Mouse (Mus musculus) limb, embryonic 11.5 days (tissue): ENCODE measurements around the gene Prmt3. TPM values are rescaled to one million over a fixed set of nuclear protein-coding genes. Genes with fewer than 3 reads are reported as not detected.
A peak's percentile ranks its signal among the peaks of the same experiment; 100 is the strongest.

ENCODE experiments used
- ATAC-seq: fragments of 200-750 bp; cut with Nextera tagmentation; 2 replicates; pipeline ENCODE4 v1.8.0; 2017; ENCODE audit warnings: low read depth; ENCODE audit not compliant: insufficient number of reproducible peaks, low FRiP score, low TSS enrichment
- DNase-seq: peaks from one replicate; pipeline ENCODE4 v3.0.0-alpha.2; 2015; ENCODE audit warnings: low spot score
- H3K27ac ChIP-seq: fragments of 300-500 bp; sonication (generic); replicated peaks from 2 replicates; pipeline ENCODE4 v1.5.1; 2014; ENCODE audit warnings: low read depth, mild to moderate bottlenecking, low read length
- H3K27me3 ChIP-seq: fragments of 300-500 bp; sonication (generic); 2 replicates; pipeline ENCODE4 v1.6.1; 2014; ENCODE audit warnings: mild to moderate bottlenecking, low read length, mixed read lengths; ENCODE audit not compliant: control insufficient read depth, insufficient read depth
- H3K36me3 ChIP-seq: fragments of 300-500 bp; sonication (generic); 2 replicates; pipeline ENCODE4 v1.6.1; 2014; ENCODE audit warnings: mild to moderate bottlenecking, low read length, moderate library complexity, mixed read lengths; ENCODE audit not compliant: control insufficient read depth, insufficient read depth
- H3K4me1 ChIP-seq: fragments of 300-500 bp; sonication (generic); 2 replicates; pipeline ENCODE4 v1.6.1; 2014; ENCODE audit warnings: low read length, mixed read lengths; ENCODE audit not compliant: control insufficient read depth, insufficient read depth
- H3K4me2 ChIP-seq: fragments of 300-500 bp; sonication (generic); 2 replicates; pipeline ENCODE4 v1.6.1; 2014; ENCODE audit warnings: low read depth, mild to moderate bottlenecking, moderate library complexity; ENCODE audit not compliant: severe bottlenecking
- H3K4me3 ChIP-seq: fragments of 300-500 bp; sonication (generic); 2 replicates; pipeline ENCODE4 v1.5.1; 2014; ENCODE audit warnings: low read depth, low read length
- H3K9ac ChIP-seq: fragments of 300-500 bp; sonication (generic); 2 replicates; pipeline ENCODE4 v1.6.1; 2014; ENCODE audit warnings: mild to moderate bottlenecking, low read length
- H3K9me3 ChIP-seq: fragments of 300-500 bp; sonication (generic); 2 replicates; pipeline ENCODE4 v1.6.1; 2016; ENCODE audit warnings: low read length; ENCODE audit not compliant: control insufficient read depth
- WGBS: fragments of 180-500 bp; shearing (Covaris S2); extraction: QIAGEN DNeasy Blood & Tissue Kit; methylation state at CpG from one replicate; pipeline ENCODE4 v1.1.7; 2014; 5-methylcytosine and 5-hydroxymethylcytosine counted together
- polyA plus RNA-seq: library from polyadenylated mRNA; unstranded; fragments of >200 nt; fragmentation: Nextera tagmentation; extraction: Ambion mirVana; gene quantifications from 2 replicates; pipeline ENCODE4 v1.2.1, GENCODE M21; 2014

Prmt3 gene
- polyA plus RNA-seq, 1 experiment from 2014 or later: 54.4 TPM

DNA sequence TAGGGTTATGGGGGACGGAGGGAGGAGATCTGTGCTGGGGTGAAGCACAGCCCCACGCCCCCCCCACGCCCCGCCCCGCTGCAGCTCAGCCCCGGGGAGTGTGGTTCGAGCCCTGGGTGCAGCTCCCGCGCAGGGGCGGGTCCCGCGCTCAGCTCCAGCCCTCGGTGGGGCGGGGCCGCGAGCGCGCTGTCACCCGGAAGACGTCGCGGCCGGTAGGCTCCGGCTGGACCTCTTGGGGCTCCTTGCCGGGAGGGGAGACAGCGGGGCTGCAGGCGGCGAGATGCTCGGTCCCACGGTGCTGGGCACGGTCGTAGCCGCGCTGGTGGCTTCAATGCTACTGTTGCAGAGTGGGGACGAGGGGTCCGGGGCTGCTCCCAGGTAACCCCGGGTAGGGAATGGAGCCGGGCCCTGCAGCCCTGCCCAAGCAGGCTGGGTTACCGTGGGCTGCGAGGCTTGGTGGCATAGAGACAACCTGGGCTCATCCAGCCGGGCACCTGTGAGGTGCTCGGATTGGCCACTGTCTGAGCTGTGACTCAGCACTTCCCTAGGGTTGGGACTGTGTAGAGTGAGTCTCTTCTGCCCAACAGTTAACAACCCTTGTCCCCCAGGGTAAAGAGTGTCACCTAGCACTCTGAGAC, 19.1 kb upstream of the Prmt3 start, which contains the start of gene Htatip2:
TSS of gene Htatip2 (plus strand) at position 182 of the 638 bp plus-strand sequence.
- Histone ChIP-seq H3K4me3 (peak within 1 kb of the TSS; percentile 44), H3K9ac (peak within 1 kb of the TSS; percentile 58), H3K27ac (no peak within 1 kb of the TSS), H3K36me3 (no peaks in the 10 kb centered on the region), H3K27me3 (peaks cover 8% of the 10 kb centered on the region; the same call in 1 of the 2 replicates), H3K4me1 (0 out of 2 replicates have a peak, but pooled peaks cover 3% of the 10 kb centered on the region), H3K9me3 (peaks cover 2% of the 10 kb centered on the region; the same call in 1 of the 2 replicates), H3K4me2 (peak within 1 kb of the TSS; percentile 82)
- 3% methylated on average over 42 of the region's 42 CpGs for WGBS
- ATAC-seq (peak; percentile 65), DNase-seq (peak; percentile 50)

- no peaks in the 10 kb centered on the region for H3K36me3 ChIP-seq
- H3K4me3 ChIP-seq: no peak overlapping the region
- DNase-seq: no peak
- WGBS: 80% methylated on average over 13 of the region's 13 CpGs
- peaks cover 2% of the 10 kb centered on the region; the same call in 1 of the 2 replicates for H3K9me3 ChIP-seq
- H3K9ac ChIP-seq: no peak overlapping the region
- ATAC-seq: no peak
- peaks cover 4% of the 10 kb centered on the region; the same call in 1 of the 2 replicates for H3K27me3 ChIP-seq
- H3K27ac ChIP-seq: no peak overlapping the region
- H3K4me2 ChIP-seq: no peak overlapping the region
- 0 out of 2 replicates have a peak, but pooled peaks cover 3% of the 10 kb centered on the region for H3K4me1 ChIP-seq
Observed at GRCm38 (mm10) chr7:49762605-49763004, 15.5 kb upstream of the Prmt3 start.

DNA sequence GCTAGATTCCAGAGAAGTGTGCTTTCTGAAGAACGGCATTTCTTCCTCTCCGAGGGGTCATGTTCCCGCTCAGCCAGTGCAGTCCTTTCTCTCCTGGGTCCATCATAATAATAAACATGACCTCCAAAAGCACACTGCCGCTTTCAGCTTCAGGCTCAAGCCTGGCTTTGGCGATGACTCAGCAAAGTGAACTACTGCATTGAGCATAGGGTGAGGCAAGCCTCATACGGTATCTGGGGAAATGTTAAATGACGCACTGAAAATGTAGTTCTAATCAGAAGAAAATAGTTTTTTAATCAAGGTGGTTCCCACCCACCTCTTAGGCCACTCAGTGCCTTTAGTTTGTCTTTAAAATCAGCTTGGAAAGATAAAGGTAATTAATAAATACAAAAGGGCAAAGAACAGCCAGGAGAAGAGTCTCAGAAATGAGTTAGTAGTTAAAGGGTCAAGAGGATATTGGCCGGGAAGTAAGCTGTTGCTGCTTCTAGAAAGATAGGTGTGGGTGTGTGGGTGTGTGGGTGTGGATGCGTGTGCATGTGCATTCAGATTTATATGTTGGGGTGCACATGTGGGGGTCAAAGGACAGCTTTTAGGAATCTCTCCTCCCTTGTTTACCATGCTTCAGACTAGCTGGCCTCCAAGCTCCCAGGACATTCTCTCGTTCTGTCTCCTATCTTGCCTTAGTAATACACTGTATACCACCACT, 14.0 kb upstream of the Prmt3 start:
- Histone ChIP-seq H3K9me3 (peaks cover 2% of the 10 kb centered on the region; the same call in 1 of the 2 replicates), H3K36me3 (no peaks in the 10 kb centered on the region), H3K4me2 (no peak overlapping the region), H3K4me1 (0 out of 2 replicates have a peak, but pooled peaks cover 1% of the 10 kb centered on the region), H3K4me3 (no peak overlapping the region), H3K27ac (no peak overlapping the region), H3K9ac (no peak overlapping the region), H3K27me3 (0 out of 2 replicates have a peak, but pooled peaks cover 1% of the 10 kb centered on the region)
- WGBS: 84% methylated on average over 10 of the region's 10 CpGs
- DNase-seq (no peak), ATAC-seq (no peak)

DNA sequence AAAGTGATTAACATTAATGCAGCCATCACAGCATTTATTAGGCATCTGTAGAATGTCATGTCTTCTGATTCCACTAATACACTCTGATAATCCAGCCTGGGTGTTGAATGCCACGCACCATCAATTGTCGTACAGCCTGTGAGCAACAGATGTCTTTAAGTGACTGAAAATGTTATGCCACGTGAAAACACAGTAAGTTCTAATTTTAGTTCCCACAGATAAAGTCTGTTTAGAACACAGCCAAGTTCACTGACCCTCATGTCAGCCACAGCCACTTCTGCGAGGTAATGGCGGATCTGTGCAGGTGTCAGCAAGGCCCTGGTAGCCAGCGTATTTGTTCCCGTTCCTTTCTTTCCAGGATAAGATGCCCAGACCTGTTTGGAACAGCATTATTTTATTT, 12.0 kb upstream of the Prmt3 start:
- no peak overlapping the region for H3K4me2 ChIP-seq
- H3K9ac ChIP-seq: no peak overlapping the region
- no peaks in the 10 kb centered on the region for H3K9me3 ChIP-seq
- 90% methylated on average over 7 of the region's 7 CpGs for WGBS
- H3K27ac ChIP-seq: no peak overlapping the region
- no peak for ATAC-seq
- H3K4me3 ChIP-seq: no peak overlapping the region
- no peaks in the 10 kb centered on the region for H3K4me1 ChIP-seq
- DNase-seq: no peak
- no peaks in the 10 kb centered on the region for H3K36me3 ChIP-seq
- no peaks in the 10 kb centered on the region for H3K27me3 ChIP-seq

DNA sequence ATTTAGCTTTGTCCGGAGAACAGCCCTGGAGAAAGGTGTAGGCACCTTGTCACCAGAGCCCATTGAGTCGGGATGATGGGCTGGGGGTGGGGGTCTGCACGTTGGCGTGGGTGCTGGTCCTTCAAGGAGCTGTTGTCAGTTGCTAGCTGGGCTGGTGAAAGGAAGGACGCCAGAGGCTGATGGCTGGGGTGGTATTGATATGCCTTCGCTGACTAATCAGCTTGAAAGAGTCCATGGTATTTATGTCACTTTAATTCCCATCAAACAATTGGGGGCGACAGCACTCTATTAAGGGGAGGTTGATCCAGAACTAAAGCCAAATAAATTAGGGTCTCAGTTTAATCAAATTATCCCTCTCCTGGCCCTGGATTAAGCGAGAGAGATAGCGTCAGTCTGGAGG, 9.6 kb upstream of the Prmt3 start:
- no peak overlapping the region for H3K9ac ChIP-seq
- ATAC-seq: no peak
- no peak overlapping the region for H3K4me2 ChIP-seq
- no peak overlapping the region for H3K4me3 ChIP-seq
- no peak overlapping the region for H3K27ac ChIP-seq
- no peak for DNase-seq
- 67% methylated on average over 9 of the region's 9 CpGs for WGBS
- no peaks in the 10 kb centered on the region for H3K27me3 ChIP-seq
- H3K4me1 ChIP-seq: no peaks in the 10 kb centered on the region
- no peaks in the 10 kb centered on the region for H3K36me3 ChIP-seq
- H3K9me3 ChIP-seq: no peaks in the 10 kb centered on the region

DNA sequence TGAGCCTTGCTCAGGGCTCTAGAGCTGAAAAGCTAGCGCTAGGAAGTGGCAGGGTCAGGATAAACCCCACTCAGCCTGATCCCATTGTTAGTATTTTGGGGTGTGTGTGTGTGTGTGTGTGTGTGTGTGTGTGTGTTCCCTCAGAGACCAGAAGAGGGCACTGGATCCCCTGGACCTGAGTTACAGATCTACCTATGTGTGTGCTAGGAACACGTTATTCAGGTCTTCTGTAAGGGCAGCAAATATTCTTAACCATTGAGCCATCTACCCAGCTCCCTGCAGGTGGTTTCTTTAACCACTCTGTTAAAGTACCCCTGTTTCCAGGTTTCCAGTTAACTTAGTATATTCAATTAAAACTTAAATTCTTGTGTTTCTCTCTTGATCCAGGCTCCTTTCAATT, 3.8 kb upstream of the Prmt3 start:
- no peak for ATAC-seq
- no peak overlapping the region for H3K4me2 ChIP-seq
- H3K4me3 ChIP-seq: no peak overlapping the region
- no peaks in the 10 kb centered on the region for H3K36me3 ChIP-seq
- H3K9ac ChIP-seq: no peak overlapping the region
- no peaks in the 10 kb centered on the region for H3K27me3 ChIP-seq
- H3K27ac ChIP-seq: no peak overlapping the region
- H3K9me3 ChIP-seq: no peaks in the 10 kb centered on the region
- no peak for DNase-seq
- H3K4me1 ChIP-seq: no peaks in the 10 kb centered on the region
- 84% methylated on average over 2 of the region's 2 CpGs for WGBS

- ATAC-seq: peak; percentile 10; the same call in 1 of the 2 replicates
- no peak overlapping the region for H3K4me3 ChIP-seq
- 55% methylated on average over 3 of the region's 3 CpGs for WGBS
Observed at GRCm38 (mm10) chr7:49777585-49777984, 561 bp upstream of the Prmt3 start.

GRCm38 (mm10) chr7:49778904-49779615, 914 bp downstream of the Prmt3 start:
- 77% methylated on average over 12 of the region's 12 CpGs for WGBS
- no peak; the same call in 1 of the 2 replicates for ATAC-seq
- Histone ChIP-seq H3K4me1 (no peaks in the 10 kb centered on the region), H3K27ac (no peak overlapping the region), H3K36me3 (no peaks in the 10 kb centered on the region; the same call in 1 of the 2 replicates), H3K4me3 (peak overlapping the region; percentile 69), H3K4me2 (peak overlapping the region; percentile 74), H3K27me3 (no peaks in the 10 kb centered on the region), H3K9ac (peak overlapping the region; percentile 77; the same call in 1 of the 2 replicates), H3K9me3 (no peaks in the 10 kb centered on the region)
- DNase-seq: no peak

More at GRCm38 (mm10) chr7:49777585-49777984, 561 bp upstream of the Prmt3 start:
- Histone ChIP-seq H3K4me2 (no peak overlapping the region), H3K4me1 (no peaks in the 10 kb centered on the region), H3K27me3 (no peaks in the 10 kb centered on the region), H3K9ac (no peak overlapping the region), H3K36me3 (no peaks in the 10 kb centered on the region; the same call in 1 of the 2 replicates), H3K27ac (no peak overlapping the region), H3K9me3 (no peaks in the 10 kb centered on the region)
- DNase-seq: no peak
